Mouse (Mus musculus) midbrain, embryonic 15.5 days (tissue): ENCODE measurements around the gene Dqx1. TPM values are rescaled to one million over a fixed set of nuclear protein-coding genes. Genes with fewer than 3 reads are reported as not detected.
A peak's percentile ranks its signal among the peaks of the same experiment; 100 is the strongest.

Source experiments
- ATAC-seq: fragments of 200-750 bp; cut with Nextera tagmentation; replicated peaks from 2 replicates; pipeline ENCODE4 v1.8.0; 2017; ENCODE audit warnings: moderate TSS enrichment
- H3K27ac ChIP-seq: fragments of 300-500 bp; sonication (generic); 2 replicates; pipeline ENCODE4 v1.5.1; 2015; ENCODE audit warnings: mild to moderate bottlenecking, inconsistent platforms
- H3K27me3 ChIP-seq: fragments of 300-500 bp; sonication (generic); replicated peaks from 2 replicates; pipeline ENCODE4 v1.6.1; 2015; ENCODE audit warnings: inconsistent platforms
- H3K36me3 ChIP-seq: fragments of 300-500 bp; sonication (generic); replicated peaks from 2 replicates; pipeline ENCODE4 v1.6.1; 2015; ENCODE audit warnings: inconsistent platforms
- H3K4me1 ChIP-seq: fragments of 300-500 bp; sonication (generic); 2 replicates; pipeline ENCODE4 v1.6.1; 2015; ENCODE audit warnings: inconsistent platforms
- H3K4me2 ChIP-seq: fragments of 300-500 bp; sonication (generic); 2 replicates; pipeline ENCODE4 v1.6.1; 2015; ENCODE audit warnings: inconsistent platforms, mild to moderate bottlenecking, moderate library complexity
- H3K4me3 ChIP-seq: fragments of 300-500 bp; sonication (generic); 2 replicates; pipeline ENCODE4 v1.5.1; 2015; ENCODE audit warnings: mild to moderate bottlenecking, inconsistent platforms
- H3K9ac ChIP-seq: fragments of 300-500 bp; sonication (generic); 2 replicates; pipeline ENCODE4 v1.6.1; 2015; ENCODE audit warnings: mild to moderate bottlenecking, inconsistent platforms
- H3K9me3 ChIP-seq: fragments of 300-500 bp; sonication (generic); 2 replicates; pipeline ENCODE4 v1.6.1; 2016; ENCODE audit warnings: inconsistent platforms
- WGBS: fragments of 180-500 bp; shearing (Covaris S2); methylation state at CpG from one replicate; pipeline ENCODE4 v1.1.7; 2015; ENCODE audit warnings: mixed read lengths; 5-methylcytosine and 5-hydroxymethylcytosine counted together
- polyA plus RNA-seq: library from polyadenylated mRNA; unstranded; fragments of >200 nt; fragmentation: Nextera tagmentation; extraction: Ambion mirVana; gene quantifications from 2 replicates; pipeline ENCODE4 v1.2.1, GENCODE M21; 2015

The Dqx1 gene
- polyA plus RNA-seq, 1 experiment from 2014 or later: 0.75 TPM

- Histone ChIP-seq H3K9me3 (no peaks in the 10 kb centered on the region), H3K27me3 (peaks cover 20% of the 10 kb centered on the region), H3K27ac (no peak overlapping the region), H3K36me3 (no peaks in the 10 kb centered on the region), H3K4me2 (no peak overlapping the region), H3K4me3 (no peak overlapping the region), H3K9ac (no peak overlapping the region), H3K4me1 (peaks cover 26% of the 10 kb centered on the region)
- no peak for ATAC-seq
- 82% methylated on average over 8 of the region's 8 CpGs for WGBS
Observed at GRCm38 (mm10) chr6:83037188-83037587, 20.5 kb upstream of the Dqx1 start.

DNA sequence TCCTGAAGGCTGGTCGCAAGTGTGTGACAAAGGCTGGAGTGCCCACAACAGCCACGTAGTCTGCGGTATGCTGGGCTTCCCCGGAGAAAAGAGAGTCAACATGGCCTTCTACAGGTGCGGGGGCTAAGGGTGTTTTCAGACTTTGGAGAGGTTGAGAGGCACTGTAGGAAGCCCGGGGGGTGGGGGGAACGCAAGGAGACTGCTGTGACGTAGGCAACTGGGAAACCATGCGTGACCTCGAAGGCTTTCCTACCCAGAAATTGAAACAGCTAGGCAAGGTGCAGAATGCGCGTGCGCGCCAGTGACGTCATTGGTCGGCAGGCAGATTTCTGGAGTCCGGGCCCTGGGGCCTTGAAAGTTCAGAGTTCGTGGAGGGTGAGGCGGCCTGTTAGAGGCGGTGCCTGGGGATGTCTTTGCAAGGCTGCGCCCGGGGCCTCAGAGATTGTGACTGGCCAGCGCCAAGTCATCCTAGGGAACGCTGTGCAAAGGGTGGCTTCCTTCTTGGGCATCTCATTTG is 19.1 kb upstream of the Dqx1 start:
- Histone ChIP-seq H3K9me3 (no peaks in the 10 kb centered on the region), H3K27ac (no peak overlapping the region), H3K27me3 (peaks cover 7% of the 10 kb centered on the region), H3K4me3 (peak overlapping the region; percentile 35), H3K4me2 (peak overlapping the region; percentile 69), H3K4me1 (peaks cover 13% of the 10 kb centered on the region), H3K9ac (no peak overlapping the region), H3K36me3 (no peaks in the 10 kb centered on the region)
- WGBS: 11% methylated on average over 24 of the region's 24 CpGs
- peak; percentile 60 for ATAC-seq

GRCm38 (mm10) chr6:83040601-83041000 is 17.0 kb upstream of the Dqx1 start:
- Histone ChIP-seq H3K9ac (no peak overlapping the region), H3K4me3 (no peak overlapping the region), H3K4me1 (peaks cover 8% of the 10 kb centered on the region), H3K4me2 (no peak overlapping the region), H3K9me3 (no peaks in the 10 kb centered on the region), H3K27me3 (no peaks in the 10 kb centered on the region; the same call in 1 of the 2 replicates), H3K36me3 (no peaks in the 10 kb centered on the region), H3K27ac (no peak overlapping the region)
- WGBS: 79% methylated on average over 5 of the region's 5 CpGs
- ATAC-seq: no peak

- Histone ChIP-seq H3K27ac (no peak overlapping the region), H3K4me3 (no peak overlapping the region), H3K36me3 (no peaks in the 10 kb centered on the region), H3K4me2 (no peak overlapping the region), H3K9ac (no peak overlapping the region), H3K4me1 (peaks cover 3% of the 10 kb centered on the region), H3K27me3 (no peaks in the 10 kb centered on the region), H3K9me3 (no peaks in the 10 kb centered on the region)
- no peak for ATAC-seq
- WGBS: 58% methylated on average over 6 of the region's 6 CpGs
Observed at GRCm38 (mm10) chr6:83043561-83043960, 14.1 kb upstream of the Dqx1 start.

GRCm38 (mm10) chr6:83043993-83044392 is 13.7 kb upstream of the Dqx1 start:
- WGBS: 91% methylated on average over 5 of the region's 5 CpGs

GRCm38 (mm10) chr6:83044742-83045141 is 12.9 kb upstream of the Dqx1 start:
- Histone ChIP-seq H3K4me2 (no peak overlapping the region), H3K4me1 (no peaks in the 10 kb centered on the region), H3K27me3 (no peaks in the 10 kb centered on the region), H3K9ac (no peak overlapping the region), H3K9me3 (no peaks in the 10 kb centered on the region), H3K4me3 (no peak overlapping the region), H3K27ac (no peak overlapping the region), H3K36me3 (no peaks in the 10 kb centered on the region)
- no peak for ATAC-seq
- 83% methylated on average over 9 of the region's 9 CpGs for WGBS

More at GRCm38 (mm10) chr6:83043993-83044392, 13.7 kb upstream of the Dqx1 start:
- Histone ChIP-seq H3K36me3 (no peaks in the 10 kb centered on the region), H3K27me3 (no peaks in the 10 kb centered on the region), H3K27ac (no peak overlapping the region), H3K9me3 (no peaks in the 10 kb centered on the region), H3K4me1 (no peaks in the 10 kb centered on the region), H3K4me2 (no peak overlapping the region), H3K9ac (no peak overlapping the region), H3K4me3 (no peak overlapping the region)
- no peak for ATAC-seq

DNA sequence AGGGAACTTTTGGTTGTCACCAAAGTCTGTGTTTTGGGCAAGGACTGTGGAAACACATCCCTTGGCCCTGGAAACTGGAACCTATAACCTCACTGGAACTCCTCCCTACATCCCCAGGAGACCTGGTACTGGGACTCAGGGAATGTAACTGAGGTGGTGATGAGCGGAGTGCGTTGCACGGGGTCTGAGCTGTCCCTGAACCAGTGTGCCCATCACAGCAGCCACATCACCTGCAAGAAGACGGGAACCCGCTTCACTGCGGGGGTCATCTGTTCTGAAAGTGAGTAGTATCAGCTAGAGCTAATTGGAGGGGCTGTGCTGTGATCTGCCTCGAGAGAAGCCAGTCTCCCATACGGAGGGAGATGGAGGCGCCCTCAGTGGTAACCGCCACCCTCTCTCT is 8.3 kb upstream of the Dqx1 start:
- no peak overlapping the region for H3K9ac ChIP-seq
- H3K4me1 ChIP-seq: peaks cover 14% of the 10 kb centered on the region
- no peak for ATAC-seq
- WGBS: 75% methylated on average over 10 of the region's 10 CpGs
- no peaks in the 10 kb centered on the region for H3K27me3 ChIP-seq
- no peak overlapping the region for H3K27ac ChIP-seq
- H3K4me3 ChIP-seq: no peak overlapping the region
- H3K4me2 ChIP-seq: no peak overlapping the region
- no peaks in the 10 kb centered on the region for H3K9me3 ChIP-seq
- H3K36me3 ChIP-seq: no peaks in the 10 kb centered on the region

DNA sequence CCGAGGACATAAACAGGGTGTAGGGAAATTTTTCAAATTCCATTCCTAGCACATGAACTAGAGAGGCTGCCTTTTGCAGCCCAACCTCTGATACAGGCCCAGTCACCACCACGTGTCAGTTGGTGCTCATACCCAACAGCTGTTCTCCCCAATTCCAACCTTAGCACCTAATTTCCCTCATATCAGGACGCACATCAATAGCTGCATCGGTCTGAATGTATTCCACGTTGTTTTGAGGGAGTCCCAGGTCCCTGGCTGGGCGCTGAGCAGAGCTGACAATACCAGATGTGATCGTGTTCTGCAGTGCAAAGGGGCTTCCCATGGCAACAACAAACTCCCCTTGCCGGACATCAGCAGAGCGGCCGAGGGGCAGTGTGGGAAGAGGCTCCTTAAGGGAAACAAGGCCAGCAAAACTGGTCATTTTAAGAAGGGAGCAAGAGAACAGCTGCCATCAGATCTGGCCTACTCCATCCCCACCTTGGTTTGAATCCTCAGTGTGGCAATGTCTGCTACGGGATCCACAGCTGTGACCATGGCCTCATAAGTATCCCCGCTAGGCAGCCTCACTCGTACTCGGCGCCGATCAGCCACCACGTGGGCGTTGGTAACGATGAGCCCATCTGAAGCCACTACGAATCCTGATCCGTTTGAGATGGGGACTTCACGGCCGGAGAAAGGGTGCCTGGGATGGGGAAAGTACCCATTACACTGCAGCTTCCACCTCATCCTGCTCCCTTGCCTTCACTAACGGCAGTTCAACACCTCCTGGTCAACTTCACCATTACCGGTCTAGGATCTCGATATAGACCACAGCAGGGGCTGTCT is 4.3 kb upstream of the Dqx1 start:
- H3K4me1 ChIP-seq: peaks cover 32% of the 10 kb centered on the region
- peak; percentile 5 for ATAC-seq
- no peaks in the 10 kb centered on the region for H3K27me3 ChIP-seq
- H3K27ac ChIP-seq: peak overlapping the region; percentile 84
- peak overlapping the region; percentile 78 for H3K9ac ChIP-seq
- H3K4me3 ChIP-seq: peak overlapping the region; percentile 53
- H3K36me3 ChIP-seq: peaks cover 4% of the 10 kb centered on the region; the same call in 1 of the 2 replicates
- H3K4me2 ChIP-seq: peak overlapping the region; percentile 82
- WGBS: 2% methylated on average over 26 of the region's 26 CpGs
- H3K9me3 ChIP-seq: no peaks in the 10 kb centered on the region

DNA sequence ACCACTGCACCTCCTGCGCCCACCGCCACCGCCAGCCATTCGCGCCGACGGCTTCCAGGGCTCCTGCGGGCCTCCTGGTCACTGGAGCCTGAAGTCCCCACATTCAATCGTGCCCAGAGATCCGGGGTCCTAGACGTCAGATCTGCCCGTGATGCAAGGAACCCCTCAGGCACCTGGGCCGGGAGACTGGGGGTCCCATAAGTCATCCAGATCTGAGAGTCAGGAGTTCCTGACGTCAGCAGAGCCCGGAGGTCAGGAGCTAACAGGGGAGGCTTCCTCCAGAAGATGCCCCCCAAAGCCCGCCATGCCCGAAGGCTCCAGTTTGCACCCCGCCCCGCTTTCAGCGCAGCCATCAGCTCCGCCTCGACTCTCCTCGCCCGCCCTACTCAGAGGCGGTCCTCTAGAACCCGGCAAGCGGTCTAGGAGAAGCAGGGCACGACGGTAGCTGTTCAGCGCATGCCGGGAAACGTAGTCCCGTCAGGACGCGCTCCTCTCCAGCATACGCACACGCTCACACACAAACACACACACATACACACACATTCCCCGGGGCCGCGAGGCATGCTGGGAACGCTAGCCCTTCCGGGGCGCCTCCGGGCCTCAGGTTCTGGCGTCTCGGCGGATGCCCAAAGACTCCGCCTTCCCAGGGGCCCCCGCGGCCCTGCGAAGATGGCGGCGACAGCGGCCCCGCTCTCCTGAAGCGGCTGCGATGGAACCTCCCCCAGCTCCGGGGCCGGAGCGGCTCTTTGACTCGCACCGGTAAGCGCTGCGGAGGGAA is 3.4 kb upstream of the Dqx1 start, which contains the start of gene Aup1:
Aup1 (plus strand) TSS at position 448 of the 778 bp plus-strand sequence.
- H3K4me2 ChIP-seq: peak within 1 kb of the TSS; percentile 82
- peak within 1 kb of the TSS; percentile 78 for H3K9ac ChIP-seq
- H3K36me3 ChIP-seq: peaks cover 4% of the 10 kb centered on the region; the same call in 1 of the 2 replicates
- WGBS: 0% methylated on average over 58 of the region's 64 CpGs
- ATAC-seq: peak; percentile 98
- no peaks in the 10 kb centered on the region for H3K9me3 ChIP-seq
- H3K4me3 ChIP-seq: peak within 1 kb of the TSS; percentile 53
- H3K27ac ChIP-seq: peak within 1 kb of the TSS; percentile 84
- H3K27me3 ChIP-seq: no peaks in the 10 kb centered on the region
- H3K4me1 ChIP-seq: peaks cover 32% of the 10 kb centered on the region

- peak within 1 kb of the TSS; percentile 82 for H3K4me2 ChIP-seq
- H3K27me3 ChIP-seq: no peaks in the 10 kb centered on the region; the same call in 1 of the 2 replicates
- under 1% methylated on average over 50 of the region's 50 CpGs for WGBS
- peak within 1 kb of the TSS; percentile 78 for H3K9ac ChIP-seq
- peaks cover 32% of the 10 kb centered on the region for H3K4me1 ChIP-seq
- peak within 1 kb of the TSS; percentile 84 for H3K27ac ChIP-seq
- H3K9me3 ChIP-seq: no peaks in the 10 kb centered on the region
- H3K4me3 ChIP-seq: peak within 1 kb of the TSS; percentile 53
- ATAC-seq: peak; percentile 62
- peaks cover 4% of the 10 kb centered on the region; the same call in 1 of the 2 replicates for H3K36me3 ChIP-seq
Observed at GRCm38 (mm10) chr6:83054871-83055431, 2.7 kb upstream of the Dqx1 start, which contains the start of gene Htra2. Gene Htra2 (minus strand): TSS chr6:83055273.

GRCm38 (mm10) chr6:83058725-83059124 is 1.1 kb downstream of the Dqx1 start:
- Histone ChIP-seq H3K4me2 (no peak overlapping the region), H3K27ac (no peak overlapping the region), H3K9ac (no peak overlapping the region), H3K4me1 (peaks cover 17% of the 10 kb centered on the region), H3K9me3 (no peaks in the 10 kb centered on the region), H3K36me3 (peaks cover 4% of the 10 kb centered on the region; the same call in 1 of the 2 replicates), H3K27me3 (peaks cover 27% of the 10 kb centered on the region), H3K4me3 (no peak overlapping the region)
- WGBS: 83% methylated on average over 2 of the region's 2 CpGs
- no peak for ATAC-seq

- H3K4me2 ChIP-seq: no peak overlapping the region
- no peak for ATAC-seq
- 36% methylated on average over 8 of the region's 8 CpGs for WGBS
Observed at GRCm38 (mm10) chr6:83065995-83066394, 8.4 kb downstream of the Dqx1 start.

More at GRCm38 (mm10) chr6:83065995-83066394, 8.4 kb downstream of the Dqx1 start:
- no peaks in the 10 kb centered on the region for H3K36me3 ChIP-seq
- H3K27me3 ChIP-seq: peaks cover 96% of the 10 kb centered on the region
- H3K4me1 ChIP-seq: peaks cover 23% of the 10 kb centered on the region
- no peak overlapping the region for H3K4me3 ChIP-seq
- H3K27ac ChIP-seq: no peak overlapping the region
- H3K9me3 ChIP-seq: no peaks in the 10 kb centered on the region
- no peak overlapping the region for H3K9ac ChIP-seq
